Mouse (Mus musculus) spleen, adult 12 weeks (tissue): ENCODE measurements around the gene Olfr462.
A peak's percentile ranks its signal among the peaks of the same experiment; 100 is the strongest.
"Not testable (repeated sequence)": the region's sequence is repeated elsewhere in the genome, so short reads cannot be mapped to it uniquely, and the experiment has no call there.

Experiments used
- DNase-seq: peaks from one replicate; pipeline ENCODE4 v3.0.0; 2022; ENCODE audit warnings: low spot score

Olfr462 gene

DNA sequence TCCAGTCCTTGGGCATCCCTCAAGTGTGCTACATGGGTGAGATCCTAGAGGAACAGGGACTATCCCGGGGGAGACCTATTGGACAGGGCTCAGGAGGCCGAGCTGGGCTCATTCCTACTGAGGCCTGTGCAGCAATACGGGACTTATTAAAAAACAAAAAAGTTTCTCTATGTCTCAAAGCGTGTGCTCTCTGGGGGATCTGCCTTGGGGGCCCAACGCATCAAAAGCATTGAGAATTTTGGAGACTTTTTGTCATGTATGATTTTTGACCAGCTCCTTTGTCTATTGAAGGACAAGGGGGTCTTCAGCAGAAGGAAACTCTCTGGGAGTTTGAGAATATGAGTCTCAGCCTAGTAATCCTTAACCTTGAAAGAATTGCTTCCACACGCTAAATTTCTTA, at the start of gene Olfr462:
TSS of gene Olfr462 (minus strand) at position 101 of the 400 bp plus-strand sequence.
- no peak for DNase-seq

DNA sequence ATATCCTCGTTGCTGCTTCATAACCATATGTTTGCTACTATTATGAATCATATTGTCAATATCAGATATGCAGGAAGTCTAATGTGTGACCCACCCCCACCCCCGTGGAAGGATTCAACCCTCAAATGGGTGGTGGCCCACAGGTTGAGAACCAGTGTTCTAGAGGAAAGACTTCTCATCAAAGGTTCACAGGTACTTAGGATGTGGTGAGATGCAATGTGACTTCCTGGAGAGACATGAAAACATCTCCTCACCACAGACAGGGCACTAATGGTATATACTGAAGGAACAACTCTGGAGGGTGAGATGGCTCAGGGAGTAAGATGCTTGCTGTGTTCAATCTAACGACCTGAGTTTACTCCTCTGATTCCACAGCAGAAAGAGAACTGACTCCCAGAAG, 43.4 kb upstream of the Olfr462 start:
- no peak for DNase-seq

DNA sequence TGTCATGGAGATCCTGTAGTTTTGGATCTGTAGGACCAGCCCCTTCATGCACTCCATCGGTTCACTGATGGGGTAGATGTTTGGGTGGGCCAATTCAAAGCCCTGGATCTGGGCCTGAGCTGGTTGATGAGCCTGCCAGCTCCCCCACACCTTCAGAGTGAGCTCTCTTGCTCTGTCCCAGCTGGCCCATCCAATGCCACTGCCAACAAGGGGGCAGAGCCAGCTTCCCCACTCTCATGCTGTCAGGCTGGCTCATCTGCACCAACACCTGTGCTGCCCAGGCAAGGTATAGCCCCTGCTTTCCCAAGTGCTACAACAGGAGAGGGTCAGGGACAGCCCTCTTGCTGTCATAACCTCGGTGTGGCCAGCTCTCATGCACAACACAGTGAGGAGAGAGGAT, 41.7 kb upstream of the Olfr462 start:
- DNase-seq: no peak

DNA sequence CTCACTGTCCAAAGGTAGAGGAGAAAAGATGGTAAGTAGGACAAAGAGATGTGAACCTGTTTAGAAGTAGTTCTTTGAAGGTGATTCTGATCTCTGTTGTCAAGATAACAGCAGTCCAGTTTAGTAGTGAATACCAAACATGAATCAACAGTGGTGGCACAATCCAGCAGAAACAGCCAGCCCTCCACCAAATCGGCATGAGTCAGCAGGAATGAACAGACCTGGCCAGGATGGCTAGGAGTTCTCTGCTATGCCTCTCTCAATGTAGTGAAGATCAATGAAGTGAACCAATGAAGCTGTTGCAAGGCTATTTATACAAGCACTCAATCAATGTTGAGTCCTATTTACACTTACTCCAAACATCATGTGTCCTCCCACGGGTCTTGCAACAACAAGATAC, 38.3 kb upstream of the Olfr462 start:
- DNase-seq: no peak

DNA sequence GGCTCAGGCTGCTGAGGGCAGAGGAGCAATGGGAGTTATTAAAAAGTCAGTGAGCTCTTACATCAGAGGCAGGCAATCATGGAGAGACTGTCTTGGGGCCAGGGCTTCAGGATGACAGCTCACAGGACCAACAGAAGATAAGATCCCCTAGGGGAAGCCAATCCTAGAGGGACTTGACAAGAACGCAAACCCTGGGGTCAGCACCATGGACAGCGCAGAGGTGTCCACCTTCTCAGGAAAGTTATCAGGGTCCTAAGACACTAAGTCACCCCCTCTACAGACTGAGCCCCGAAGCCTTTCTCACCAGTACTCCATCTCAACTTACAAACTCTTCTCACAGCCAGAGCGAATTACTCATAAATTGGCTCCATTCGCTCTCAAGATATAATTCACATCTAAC, 28.9 kb upstream of the Olfr462 start, which contains the start of gene Olfr464:
TSS of gene Olfr464 (minus strand) at position 2 of the 400 bp plus-strand sequence.
- DNase-seq: no peak

DNA sequence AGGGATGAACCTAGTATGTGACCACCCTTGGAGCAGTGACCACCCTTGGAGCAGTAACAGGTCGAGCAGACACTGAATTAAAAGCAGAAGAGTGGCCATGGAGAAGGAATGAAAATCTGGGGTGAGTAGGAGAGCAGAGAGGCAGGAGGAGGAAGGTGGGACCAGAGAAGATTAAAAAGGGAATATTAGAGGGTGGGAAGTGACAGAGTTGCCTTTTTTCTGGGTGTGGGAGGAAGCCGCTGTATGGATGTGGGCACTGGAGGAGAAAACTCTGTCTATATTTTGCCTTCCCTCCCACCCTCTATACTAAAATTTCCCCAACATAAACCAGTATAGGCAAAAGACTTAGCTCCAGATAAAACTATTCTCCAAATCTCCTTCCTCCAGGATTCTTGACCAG, 28.2 kb upstream of the Olfr462 start:
- DNase-seq: no peak

DNA sequence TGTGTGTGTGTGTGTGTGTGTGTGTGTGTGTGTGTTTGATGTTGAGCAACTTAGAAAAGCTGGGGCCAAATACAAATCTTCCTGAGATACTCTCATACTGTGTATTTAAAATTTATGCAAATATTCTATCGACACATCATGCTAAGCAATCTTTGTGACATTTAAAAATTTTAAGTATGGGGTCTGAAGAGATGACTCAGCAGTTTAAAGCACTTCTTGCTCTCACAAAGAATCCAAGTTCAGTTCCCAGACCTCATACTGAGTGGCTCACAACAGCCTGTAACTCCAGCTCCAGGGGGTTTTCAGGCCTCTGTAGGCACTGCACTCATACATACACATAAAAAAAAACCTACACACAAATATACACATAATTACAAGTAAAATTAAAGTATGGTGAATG, 23.9 kb upstream of the Olfr462 start:
- no peak for DNase-seq

DNA sequence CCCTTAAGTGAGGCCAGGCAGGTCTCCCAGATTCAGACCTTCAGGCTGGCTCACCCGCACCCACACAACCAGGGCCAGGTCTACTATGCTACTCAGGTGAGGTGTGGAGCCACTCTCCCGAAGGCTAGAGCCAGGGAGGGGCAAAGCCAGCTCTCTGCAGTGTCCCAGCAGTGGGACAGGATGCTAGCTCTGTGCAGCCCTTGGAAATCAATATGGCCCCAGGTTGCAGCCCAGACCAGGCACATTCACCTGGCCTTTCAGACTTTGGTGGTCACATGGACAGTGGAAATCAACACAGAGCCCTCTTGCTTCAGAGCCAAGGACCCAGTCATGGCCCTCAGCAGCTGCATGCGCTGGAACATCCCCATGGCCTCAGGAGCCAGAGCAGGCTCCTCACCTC, 12.3 kb upstream of the Olfr462 start:
- no peak for DNase-seq

DNA sequence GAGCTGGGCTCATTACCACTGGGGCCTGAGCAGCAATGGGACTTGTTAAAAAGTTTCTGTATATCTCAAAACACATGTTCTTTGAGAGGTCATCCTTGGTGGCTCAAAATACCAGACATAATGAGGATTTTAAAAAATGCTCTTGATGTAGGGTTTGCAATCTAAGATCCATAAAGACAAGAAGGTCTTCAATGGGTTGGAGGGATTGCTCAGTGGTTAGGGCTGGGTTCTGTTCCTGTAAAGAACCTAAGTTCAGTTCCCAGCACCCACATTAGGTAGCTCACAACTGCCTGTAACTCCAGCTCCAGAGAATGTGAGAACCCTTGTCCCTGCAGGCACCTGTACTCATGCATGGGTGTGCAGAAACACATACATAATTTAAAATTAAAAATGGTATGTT, 5.2 kb upstream of the Olfr462 start, which contains the start of gene Olfr463:
TSS of gene Olfr463 (minus strand) at position 101 of the 400 bp plus-strand sequence.
- no peak for DNase-seq

DNA sequence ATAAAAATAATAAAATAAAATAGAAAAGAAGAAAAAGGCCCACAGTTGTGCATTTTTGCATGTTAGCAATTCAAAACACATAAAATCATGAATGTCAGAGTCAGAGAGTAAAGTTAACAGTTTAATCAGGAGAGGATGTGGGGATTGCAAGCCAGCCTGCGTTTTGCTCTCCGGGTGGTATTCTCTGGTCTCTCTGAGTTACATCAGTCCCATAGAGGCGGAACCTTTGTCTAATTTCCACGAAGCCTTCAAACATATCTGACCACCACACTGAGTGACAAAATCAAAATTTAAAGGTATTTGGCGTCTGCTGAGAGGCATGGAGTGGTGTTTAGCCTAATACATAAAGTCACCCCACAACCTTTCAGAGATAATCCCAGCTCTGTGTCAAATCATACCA, 7.2 kb downstream of the Olfr462 start:
- DNase-seq: no peak

DNA sequence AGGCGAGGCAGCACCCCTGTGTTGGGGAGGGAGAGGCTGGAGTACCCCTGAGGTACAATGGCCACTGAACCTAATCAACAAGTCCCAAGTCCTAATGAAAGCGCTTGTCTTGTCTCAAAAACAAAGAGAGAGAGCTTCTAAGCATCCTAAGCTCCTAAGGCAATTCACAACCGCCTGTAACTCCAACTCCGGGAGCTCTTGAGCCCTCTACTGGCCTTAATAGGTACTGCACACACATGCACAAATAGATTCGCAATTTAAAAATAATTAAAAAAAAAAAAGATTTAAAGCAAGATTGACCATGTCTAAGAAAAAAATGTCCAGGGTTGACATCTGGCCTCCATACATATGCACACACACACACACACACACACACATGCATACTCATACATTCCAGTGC, 8.6 kb downstream of the Olfr462 start:
- no peak for DNase-seq

DNA sequence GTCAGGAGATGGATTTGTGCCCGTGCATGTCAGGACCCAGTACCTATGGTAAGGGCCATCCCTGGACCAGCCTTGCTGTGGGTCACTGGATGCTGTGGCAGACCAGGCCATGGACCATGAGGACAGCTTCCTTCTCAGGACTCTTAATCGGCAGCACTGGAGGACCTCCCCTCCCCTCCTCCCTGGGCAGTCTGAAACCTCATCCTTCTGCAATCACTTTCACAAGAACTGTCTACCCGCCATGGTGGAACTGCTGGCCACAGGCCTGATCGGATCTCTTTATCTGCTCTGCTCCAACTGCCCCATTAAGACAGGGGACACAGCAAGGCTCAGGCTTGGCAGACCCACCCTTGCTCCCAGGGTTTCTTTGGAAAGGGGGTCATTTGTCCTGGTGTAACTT, 10.4 kb downstream of the Olfr462 start:
- no peak for DNase-seq

DNA sequence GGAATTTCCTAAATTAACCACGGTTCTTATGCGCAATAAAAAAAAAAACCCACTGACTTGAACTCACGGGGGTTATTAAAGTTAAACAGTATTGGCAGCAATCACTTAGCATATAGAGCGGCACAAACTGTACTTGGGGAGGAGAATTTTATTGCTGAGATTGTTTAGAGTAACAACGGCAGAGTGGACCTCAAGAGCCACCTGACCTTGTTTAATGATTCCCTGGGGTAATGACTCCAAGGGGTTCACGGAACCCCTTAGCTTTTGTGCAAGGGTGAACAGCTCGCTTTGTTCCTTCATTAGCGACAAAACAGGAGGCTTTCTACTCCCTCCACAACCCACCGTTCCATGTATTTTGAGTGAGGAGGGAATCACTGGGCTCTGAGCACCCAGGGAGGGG, 12.2 kb downstream of the Olfr462 start:
- DNase-seq: no peak

DNA sequence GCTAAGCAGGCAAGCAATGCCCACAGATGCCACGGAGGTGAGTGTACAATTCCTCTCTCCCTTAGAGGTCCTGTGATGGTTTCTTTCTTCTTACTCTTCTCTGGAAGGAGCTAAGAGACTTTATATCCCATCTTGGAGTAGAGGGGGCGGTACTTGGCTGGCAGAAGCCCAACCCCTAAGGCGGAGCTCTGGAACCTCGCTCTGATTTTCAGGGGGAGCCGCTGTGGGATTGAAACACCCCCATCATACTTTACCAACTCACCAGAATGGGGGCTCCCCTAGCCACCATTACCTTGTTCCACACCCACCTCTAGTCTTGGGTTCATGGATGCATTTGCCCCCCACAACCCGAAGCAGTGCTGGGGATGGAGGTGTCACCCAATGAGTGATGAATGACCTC, 16.6 kb downstream of the Olfr462 start, which contains the start of gene Epx:
TSS of gene Epx (minus strand) at position 101 of the 400 bp plus-strand sequence.
- no peak for DNase-seq

DNA sequence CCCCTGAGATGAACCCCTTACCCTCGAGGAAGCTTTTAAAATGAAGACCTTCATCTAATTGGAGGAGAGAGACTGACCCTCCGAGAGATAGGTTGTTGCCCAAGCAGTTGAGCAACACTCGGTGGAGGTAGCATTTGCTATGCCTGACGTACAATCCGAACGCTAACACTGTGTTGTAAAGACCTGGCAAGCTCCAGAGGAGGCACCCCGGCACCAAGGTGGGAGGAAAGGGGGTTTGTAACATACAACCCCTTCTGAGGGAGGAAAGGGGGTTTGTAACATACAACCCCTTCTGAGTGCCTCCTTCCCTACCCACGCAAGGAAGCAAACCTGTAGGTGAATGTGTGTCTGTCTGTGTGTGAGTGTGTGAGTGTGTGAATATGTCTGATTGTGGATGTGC, 20.3 kb downstream of the Olfr462 start:
- DNase-seq: no peak

DNA sequence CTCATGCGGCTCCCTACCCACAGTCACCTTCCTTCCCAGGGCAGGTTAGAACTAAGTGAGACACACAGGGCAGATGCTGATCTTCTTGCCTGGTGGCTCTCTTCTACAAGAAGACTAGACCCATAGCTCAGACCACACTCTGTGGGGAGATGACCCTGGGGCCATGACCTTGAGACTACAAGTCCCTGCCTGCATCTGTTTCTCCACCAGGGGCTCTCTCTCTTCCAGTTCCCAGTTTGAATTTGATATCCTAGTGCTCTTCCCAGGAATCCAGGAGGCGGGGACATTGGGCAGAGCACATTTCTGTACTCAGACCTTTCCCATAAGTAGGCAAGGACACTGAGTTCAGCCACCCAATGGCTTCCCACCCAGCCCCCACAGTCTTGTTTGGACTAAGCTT, 22.0 kb downstream of the Olfr462 start:
- DNase-seq: no peak

DNA sequence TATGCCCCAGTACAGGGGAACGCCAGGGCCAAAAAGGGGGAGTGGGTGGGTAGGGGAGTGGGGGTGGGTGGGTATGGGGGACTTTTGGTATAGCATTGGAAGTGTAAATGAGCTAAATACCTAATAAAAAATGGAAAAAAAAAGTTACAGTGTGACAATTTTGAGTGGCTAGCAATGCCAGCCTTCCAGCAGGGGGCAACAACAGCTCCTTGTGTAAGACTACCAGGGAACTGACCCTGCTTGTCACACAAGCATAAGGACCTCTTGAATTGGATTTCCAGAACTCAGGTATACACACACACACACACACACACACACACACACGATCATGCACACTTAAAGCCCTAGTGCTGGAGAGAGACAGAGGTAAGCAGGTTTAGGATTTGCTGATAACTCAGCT, 25.2 kb downstream of the Olfr462 start:
- DNase-seq: not testable (repeated sequence)

DNA sequence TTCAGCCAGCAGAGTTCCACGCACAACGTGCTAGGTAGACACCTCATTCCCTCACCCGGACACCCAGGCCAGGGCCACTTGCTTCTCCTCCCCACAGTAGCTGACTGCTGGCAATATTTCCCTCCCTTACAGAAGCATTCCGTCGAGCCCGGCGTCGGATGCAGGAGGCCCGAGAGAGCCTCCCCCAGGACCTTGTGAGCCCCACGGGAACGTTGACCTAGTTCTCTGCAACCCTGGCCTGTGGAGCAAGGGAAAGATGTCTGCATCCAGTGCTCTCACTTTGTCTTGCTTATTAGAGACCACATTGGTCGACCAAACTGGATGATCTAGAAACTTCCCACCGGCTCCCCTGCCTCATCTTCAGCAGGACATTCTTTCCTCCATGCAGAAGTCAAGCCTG, 29.3 kb downstream of the Olfr462 start:
- DNase-seq: no peak

DNA sequence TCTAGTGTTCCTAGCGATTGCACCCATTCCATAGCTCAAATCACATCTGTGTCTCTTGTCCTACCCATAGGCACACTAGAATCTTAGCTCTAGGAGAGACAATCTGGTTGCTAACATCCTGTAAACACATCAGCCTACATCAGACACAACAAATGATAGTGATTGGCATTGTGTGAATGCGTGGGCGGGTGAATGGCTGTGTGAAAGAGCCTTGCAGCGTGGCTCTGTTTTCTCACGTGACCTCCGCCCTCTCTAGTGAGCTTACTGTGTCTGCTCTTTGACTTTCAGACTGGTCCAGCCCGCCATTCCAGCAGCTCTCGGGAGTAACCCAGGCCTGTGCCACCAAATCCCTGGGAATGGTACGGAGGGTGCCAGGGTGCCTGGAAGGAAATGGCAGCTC, 31.6 kb downstream of the Olfr462 start:
- no peak for DNase-seq

DNA sequence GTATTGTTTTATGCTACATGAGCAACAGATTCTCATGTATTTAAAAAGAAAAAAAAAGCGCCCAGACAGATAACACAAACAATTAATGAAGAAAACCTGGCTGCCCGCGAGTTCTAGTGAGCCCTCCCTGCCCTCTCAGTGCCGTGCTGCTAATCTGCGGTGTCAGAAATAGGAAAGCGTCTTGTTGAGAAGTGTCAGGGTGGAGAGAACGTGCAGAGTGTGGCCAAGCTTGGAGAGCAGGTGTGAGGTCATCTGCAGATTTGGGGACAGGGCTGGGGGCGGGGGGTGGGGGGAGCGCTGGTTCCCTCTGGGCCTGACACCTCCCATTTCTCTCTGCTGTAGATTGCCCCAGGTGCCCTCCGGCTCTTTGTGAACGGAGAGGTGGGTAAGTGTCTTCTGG, 32.8 kb downstream of the Olfr462 start:
- DNase-seq: no peak

DNA sequence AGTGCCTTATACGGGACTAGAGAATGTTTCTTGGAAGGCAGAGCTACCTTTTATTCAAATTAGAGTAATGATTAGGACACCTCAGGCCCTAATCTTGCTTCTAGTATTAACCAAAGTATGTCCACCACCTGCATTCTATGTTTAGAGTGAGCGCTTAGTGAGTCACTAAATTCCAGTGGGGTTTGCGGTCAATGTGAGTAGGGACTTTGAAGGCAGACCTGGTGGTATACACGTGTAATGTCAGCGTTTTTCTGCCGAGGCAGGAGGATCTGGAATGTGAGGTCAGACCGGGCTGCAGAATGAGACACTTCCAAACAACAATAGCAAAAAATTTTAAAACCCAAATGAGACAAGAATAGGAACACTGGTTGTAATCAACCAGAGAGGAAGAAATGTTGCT, 37.5 kb downstream of the Olfr462 start:
- no peak for DNase-seq

DNA sequence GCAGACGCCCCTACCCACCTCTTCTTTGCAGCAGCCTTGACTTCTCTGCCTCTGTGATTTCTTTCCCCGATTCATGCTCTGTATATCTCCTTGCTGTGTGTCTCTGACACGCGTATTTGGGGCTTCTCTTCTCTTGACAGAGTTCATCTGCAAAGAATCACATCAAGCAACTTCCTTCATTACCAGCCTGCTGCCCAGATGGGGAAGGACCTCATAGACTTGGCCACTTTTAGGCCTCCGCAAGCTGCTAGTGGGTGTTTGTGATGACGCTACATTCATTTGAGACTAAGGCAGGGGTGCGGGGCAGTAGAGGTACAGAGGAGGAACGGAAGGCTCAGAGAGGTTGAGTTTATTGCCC, 38.5 kb downstream of the Olfr462 start:
- no peak for DNase-seq

DNA sequence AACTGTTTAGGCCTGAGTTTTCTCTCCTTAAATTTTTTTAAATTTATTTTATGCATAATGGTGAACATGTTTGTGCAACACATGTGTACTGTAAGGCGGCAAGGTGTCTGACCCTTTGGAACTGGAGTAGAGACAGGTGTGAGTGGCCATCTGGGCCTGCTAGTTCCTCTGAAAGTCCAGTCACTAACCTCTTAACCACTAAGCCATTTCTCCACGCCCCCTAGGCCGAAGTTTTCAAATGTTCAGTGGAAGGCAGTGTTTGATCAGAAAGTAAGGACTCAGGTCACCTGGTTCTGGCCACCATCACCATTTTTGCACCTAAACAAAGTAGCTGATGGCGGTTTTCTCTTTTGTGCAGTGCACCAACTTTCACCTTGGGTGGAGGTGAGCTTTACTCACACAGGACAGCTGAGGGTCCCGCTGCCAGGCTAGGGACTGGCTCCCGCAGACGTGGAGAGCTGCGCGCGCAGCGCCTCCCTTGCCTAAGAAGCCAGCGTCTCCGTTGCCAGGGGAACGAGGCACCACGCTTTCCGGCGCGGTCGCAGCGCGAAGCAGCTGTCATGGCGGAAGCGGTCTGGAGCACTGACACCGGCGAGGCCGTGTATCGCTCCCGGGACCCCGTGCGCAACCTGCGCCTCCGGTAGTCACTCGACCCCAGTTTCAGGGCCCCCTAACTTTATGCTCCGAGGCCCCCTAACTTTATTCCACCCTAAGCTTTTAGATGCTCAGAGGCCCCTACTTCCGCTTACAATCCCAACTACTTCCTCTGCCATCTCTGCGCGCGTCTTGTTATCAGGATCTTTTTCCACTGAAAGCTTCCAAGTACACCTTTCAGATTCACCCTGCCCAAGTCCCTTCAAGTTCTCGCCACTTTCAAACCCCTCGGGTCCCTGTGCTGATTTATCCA, 39.1 kb downstream of the Olfr462 start, which contains the start of gene Mks1:
TSS of gene Mks1 (plus strand) at position 526 of the 907 bp plus-strand sequence.
- peak; percentile 70 for DNase-seq

DNA sequence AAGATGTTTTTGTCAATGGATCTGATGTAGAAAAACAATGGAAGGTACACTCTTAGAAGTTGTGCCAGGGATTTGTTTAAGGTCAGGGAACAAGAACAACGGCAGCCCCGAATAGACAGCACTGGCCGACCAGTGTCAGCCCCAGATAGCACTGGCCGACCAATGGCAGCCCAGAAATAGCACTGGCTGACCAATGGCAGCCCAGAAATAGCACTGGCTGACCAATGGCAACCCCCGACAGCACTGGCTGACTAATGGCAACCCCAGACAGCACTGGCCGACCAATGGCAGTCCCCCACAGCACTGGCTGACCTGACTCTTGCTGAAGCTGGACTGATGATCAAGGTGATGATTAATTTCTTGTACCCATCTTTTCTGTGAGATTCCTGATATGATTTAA, 44.2 kb downstream of the Olfr462 start:
- no peak for DNase-seq
